Mouse (Mus musculus) mouse embryonic stem cell (cell line): ENCODE measurements around the gene Rpl36.
"Not testable (repeated sequence)": the region's sequence is repeated elsewhere in the genome, so short reads cannot be mapped to it uniquely, and the experiment has no call there.

Experiments used
- in situ Hi-C, 2 experiments: fragments of 300-500 bp; cut with MboI; formaldehyde crosslinking; loops; 1 replicate in 1 of 2; 3 replicates in 1 of 2; pipeline ENCODE4 v1.14.3; 2019 to 2020; ENCODE audit warnings: low sequenced_read_pairs in 2 of 2, low pct_unique_long_range_greater_than_20kb in 1 of 2, mixed read lengths in 1 of 2; ENCODE audit not compliant: unreplicated experiment in 1 of 2

Rpl36 gene

DNA sequence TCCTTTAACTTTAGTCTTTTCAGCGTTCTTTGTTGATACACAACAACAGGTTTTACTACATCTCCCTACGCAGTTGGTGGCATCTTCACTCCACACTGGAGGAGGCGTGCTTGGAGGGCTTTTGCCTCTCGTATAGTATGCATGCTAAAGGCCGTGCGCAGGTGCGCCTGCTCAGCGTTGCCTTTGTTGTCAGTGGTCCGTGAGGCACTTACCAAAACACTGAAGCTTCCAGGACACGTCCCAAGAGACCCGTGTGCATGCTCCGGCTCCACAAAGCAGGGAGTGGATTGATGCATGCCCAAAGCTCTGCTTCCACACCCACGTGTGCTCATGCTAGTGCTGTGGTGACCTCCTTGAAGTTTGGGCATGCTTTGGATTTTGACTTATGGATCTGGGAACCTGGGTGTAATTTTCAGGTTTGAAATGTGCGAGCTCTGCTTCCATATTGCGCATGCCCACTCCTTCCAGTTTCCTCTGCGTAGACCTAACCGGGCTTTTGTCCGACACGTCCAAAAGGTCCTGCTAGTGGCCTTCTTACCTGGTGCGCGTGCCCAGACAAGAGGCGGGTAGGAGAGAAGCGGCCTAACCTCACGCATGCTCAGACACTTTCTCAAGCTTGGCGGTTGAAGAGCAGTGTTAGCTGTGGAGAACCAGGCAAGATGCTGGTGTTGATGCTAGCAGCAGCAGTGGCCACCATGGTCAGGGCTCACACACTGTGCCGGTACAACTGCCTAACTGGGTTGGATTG, 14.5 kb downstream of the Rpl36 start, which contains the start of gene Catsperd:
Gene Catsperd, plus strand, starts transcription at position 614 of the 748 bp plus-strand sequence.
- in situ Hi-C loops = no loop called here

DNA sequence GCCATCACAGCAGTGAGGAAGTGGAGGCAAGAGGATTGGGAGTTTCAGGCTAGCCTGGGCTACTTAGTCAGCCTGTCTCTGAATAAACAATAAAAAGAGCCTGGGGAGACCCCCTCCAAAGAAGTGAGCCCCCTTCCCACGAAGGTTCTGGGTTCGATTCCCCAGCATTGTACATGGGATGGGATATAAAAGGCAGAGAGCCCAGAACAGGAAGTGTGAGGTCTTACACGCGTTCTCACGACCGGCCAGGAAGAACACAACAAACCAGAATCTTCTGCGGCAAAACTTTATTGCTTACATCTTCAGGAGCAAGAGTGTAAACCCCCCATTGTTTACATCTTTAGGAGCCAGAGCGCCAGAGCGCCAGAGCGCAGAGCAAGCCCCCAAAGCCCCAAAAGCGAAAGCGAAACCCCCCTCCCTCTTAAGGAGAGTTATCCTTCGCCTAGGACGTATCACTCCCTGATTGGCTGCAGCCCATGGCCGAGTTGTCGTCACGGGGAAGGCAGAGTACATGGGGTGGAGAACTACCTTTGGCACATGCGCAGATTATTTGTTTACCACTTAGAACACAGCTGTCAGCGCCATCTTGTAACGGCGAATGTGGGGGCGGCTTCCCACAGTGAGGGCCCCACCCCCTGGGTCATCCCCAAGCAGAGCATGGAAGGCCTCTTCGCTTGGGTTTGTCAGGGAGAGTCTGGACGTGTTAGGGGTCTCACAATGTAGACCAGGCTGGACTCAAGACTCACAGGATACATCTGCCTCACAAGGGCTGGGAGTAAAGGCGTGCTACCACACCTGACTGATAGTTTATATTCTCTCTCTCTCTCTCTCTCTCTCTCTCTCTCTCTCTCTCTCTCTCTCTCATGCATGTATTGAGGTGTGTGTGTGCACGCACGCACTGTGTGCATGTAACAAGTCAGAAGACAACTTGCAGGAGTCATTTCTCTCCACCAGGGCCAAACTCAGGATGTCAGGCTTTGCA, 16.9 kb downstream of the Rpl36 start:
- in situ Hi-C loops = not testable (repeated sequence)

DNA sequence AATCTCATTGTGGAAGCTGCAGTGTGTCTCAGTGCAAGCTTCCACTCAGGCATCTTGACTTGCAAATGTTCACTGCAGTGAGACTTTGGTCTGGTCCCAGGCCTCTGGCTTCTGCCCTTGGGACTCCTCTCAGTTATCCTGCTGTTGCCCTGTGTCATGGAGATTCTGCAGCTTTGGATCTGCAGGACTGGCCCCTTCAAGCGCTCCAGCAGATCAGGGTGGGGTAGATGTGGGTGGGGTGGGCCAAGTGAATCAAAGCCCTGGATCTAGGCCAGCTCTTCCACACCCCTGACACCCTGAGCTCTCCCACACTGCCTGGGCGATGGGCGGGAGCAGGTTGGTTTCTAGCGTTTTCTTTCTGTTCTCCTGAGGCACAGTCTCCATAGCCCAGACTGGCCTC, 18.6 kb downstream of the Rpl36 start:
- in situ Hi-C loops = no loop called here

DNA sequence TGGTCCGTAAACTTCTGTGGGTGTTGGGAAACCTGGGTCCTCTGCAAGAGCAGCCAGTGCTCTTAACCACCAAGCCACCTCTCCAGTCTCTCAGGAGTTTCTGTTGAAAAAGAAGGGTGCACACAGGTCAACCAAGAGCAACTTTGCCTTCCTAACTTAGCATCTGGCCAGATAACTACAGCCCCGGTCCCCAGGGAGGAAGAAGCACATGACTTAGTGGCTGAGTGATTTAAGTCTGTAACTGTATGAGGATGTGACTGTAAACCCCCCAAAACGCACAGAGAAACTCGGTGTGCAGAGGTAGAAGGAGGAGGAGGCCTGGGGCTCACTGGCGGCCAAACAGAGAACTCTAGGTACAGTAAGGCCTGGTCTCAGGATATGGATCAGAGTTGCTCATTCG, 20.8 kb downstream of the Rpl36 start:
- in situ Hi-C loops = no loop called here

DNA sequence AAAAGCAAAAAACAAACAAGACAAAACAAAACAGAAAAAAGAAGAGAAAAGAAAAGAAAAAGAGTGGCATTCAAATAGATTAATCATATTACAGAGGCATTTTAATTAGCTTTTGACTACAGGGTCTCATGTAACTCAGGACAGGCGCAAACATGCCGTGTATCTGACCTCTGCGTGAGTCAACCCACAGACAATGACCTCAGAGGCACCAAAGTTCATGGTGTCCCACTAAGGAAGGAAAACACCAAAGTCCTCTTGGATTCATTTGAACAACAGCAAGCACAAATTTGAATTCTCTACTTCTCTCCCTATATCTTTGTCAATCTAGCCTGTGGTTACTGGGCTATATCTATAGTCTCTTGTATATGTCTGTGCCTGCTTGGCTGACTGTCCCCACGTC, 30.0 kb downstream of the Rpl36 start:
- in situ Hi-C loops = no loop called here

DNA sequence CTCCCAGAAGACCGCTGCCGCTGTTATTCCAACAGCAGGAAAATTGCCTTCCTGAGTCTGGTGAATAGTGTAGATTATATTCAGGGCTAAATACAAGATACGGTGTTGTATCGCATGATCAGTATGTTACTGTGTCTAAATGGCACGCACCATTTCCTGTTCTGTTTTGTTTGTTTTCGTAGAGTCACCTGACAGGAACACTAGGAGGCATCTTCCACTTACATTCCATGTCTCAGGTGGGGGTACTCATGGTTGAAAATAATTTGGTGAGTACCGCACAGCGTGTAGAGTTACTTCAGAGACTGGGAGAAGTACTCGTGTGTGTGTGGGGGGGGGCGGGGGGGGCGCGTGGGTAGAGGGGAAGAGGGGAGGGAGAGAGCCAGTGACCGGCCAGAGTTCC, 34.3 kb downstream of the Rpl36 start:
- in situ Hi-C loops = no loop called here

DNA sequence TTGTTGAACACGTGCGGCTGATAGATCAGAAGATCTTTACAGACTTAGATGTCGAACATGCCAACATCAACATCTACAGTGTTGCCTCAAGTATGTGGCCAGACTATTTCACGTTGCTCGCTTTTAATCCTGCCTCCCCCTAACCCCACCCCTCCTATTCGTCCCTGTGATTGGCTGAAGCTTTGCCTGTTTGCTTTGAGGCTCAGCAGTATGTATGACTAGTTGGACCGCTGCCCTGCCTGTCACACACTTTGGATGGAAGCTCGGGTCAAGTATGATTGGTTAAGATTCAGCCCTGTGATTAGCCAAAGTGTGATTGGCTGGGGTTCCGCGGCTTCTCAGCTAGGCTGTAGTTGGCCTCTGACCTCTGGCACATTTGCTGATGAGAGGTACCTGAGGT, 38.6 kb downstream of the Rpl36 start:
- in situ Hi-C loops = loop anchor here in 1 of 2 experiments (25.0 kb wide), 1 partner anchor 290 kb away; no protein-coding TSS in a partner anchor

DNA sequence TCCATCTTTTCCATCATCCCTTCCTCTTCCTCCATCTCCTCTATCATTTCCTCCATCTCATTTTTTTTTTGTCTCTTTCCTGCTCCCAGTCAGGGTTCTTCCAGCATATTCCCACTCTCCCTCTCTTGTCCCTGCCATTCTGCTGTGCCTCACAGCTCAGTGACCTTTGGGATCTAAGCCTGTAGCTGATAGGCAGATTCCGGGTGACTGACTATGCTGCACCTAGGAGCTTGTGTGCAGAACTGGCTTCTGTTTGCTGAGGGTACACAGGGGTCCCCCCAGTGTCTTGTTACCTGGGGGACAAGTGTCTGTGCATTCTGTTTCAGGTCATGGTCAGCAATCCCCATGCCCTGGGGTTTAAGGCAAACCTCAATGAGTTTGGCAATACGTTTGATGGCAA, 41.6 kb downstream of the Rpl36 start:
- in situ Hi-C loops = loop anchor here in 1 of 2 experiments (25.0 kb wide), 1 partner anchor 292 kb away; no protein-coding TSS in a partner anchor

DNA sequence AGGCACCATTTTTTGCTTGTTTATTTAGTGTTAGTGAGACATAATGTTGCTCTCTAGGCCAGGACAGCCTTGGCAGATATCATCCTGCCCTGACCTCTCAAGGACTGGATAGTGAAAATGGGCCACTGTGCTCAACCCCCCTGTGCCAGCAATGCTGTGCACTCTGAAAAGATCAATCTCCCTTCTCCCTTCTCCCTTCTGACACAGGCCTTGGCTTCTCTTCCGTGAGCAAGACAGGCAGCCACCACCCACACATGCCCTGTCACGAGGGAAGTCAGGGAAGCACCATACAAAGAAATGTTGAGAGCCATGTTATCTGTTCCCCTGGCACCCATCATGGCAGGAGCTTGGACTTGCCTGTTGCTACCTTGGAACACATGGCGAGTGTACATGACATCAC, 42.1 kb downstream of the Rpl36 start:
- in situ Hi-C loops = loop anchor here in 1 of 2 experiments (25.0 kb wide), 1 partner anchor 293 kb away; no protein-coding TSS in a partner anchor

DNA sequence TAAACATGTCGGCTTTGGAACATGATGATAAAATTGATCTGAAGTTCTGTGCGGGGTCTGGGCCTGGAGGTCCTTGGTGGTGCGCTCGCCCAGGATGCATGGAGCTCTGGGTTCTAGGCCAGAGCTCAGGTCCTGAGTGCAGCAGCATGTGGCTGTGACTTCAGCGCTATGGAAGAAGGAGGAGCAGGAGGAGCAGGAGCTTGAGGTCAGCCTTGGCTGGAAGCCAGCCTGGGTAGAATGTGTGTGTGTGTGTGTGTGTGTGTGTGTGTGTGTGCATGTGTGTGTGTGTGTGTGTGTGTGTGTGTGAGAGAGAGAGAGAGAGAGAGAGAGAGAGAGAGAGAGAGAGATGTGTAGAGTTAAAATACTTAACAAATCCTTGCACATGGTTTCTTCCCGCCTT, 43.0 kb downstream of the Rpl36 start:
- in situ Hi-C loops = loop anchor here in 1 of 2 experiments (25.0 kb wide), 1 partner anchor 294 kb away; no protein-coding TSS in a partner anchor

DNA sequence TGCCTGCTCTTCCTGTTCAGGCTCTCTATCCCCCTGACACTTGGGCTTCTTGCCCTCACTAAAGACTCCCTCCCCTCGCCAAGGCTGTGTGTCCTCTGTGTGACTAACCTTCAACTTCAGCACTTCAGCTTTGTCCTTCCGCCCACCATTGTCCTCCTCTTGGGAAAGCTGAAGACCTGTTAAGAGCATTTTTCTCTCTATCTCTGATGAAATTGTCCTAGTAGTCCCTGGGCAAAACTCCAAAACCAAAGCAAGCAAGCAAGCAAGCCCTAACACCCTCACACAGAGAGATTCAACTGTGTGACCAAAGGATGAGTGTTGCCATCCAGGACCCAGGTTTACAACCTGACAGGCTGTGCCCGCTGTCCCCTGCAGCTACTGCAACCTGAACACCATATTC, 50.4 kb downstream of the Rpl36 start:
- in situ Hi-C loops = loop anchor here in 1 of 2 experiments (25.0 kb wide), 1 partner anchor 301 kb away; no protein-coding TSS in a partner anchor
